Mouse (Mus musculus): ENCODE data around the gene Gm21964. TPM values are rescaled to one million over a fixed set of nuclear protein-coding genes. Genes with fewer than 3 reads are reported as not detected.
A peak's percentile ranks its signal among the peaks of the same experiment; 100 is the strongest.

Gm21964 gene
- polyA plus RNA-seq, 1 experiment, result not detected

DNA sequence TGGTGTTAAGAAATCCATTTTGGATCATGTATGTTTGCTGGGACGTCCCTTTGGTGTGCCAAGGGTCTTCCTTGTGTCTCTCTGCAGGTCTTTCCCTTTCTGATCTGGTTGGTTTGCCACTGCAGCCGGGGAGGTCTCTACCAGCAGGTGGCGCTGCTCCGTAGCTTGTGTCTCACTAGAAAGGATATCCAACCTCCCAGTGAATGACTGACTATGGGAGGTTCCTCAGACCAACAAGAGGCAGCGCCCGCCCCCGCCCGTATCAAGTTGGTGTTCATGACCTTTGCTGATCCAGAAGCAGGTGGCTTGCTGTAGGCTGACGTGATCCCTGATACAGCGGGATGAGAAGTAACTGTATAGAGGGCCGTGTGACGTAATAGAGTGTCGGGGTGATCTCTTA is 29.5 kb downstream of the Gm21964 start:
- 18% methylated on average over 13 of the region's 13 CpGs for WGBS
- Histone ChIP-seq H3K27me3 (ENCODE audit: control insufficient read depth, insufficient read depth, low read length) (no peaks in the 10 kb centered on the region), H3K27ac (ENCODE audit: insufficient read depth, low read length) (no peak overlapping the region), H3K4me3 (replicated peaks; ENCODE audit: insufficient read depth, low read depth, low read length) (peak overlapping the region; percentile 20), H3K4me1 (ENCODE audit: control insufficient read depth, insufficient read depth, low read length) (peaks cover 5% of the 10 kb centered on the region; the same call in 1 of the 2 replicates)
- TF ChIP-seq POLR2A (IDR thresholded peaks at IDR 0.05; ENCODE audit: borderline replicate concordance, insufficient read depth, low read length) (no peak), CTCF (IDR thresholded peaks at IDR 0.05; ENCODE audit: borderline replicate concordance, insufficient read depth, low read depth, low read length) (peak; percentile 88)
- peak; percentile 76 to 86 for DNase-seq

DNA sequence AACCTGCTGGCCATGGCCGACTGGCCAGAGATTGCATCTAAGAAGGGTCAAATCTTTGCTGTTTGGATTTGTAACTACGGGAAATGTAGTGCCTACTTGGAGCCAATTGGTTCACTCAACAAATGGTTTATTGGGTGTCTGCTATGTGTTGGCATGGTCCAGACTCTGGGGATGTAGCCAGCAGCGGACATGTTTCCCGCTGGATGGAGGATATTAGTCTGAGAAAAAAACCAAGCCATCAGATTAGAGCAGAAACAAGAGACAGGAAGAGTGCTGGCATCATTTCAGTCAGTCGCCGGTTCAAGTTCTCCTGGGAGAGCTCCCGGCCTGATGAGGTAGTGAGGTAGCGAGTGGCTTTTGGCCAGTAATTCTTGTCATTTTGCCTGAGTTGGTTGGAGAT is 33.2 kb downstream of the Gm21964 start:
- 21% methylated on average over 8 of the region's 8 CpGs for WGBS
- TF ChIP-seq POLR2A (IDR thresholded peaks at IDR 0.05; ENCODE audit: borderline replicate concordance, insufficient read depth, low read length), result no peak
- no peak for TF ChIP-seq CTCF (IDR thresholded peaks at IDR 0.05; ENCODE audit: borderline replicate concordance, insufficient read depth, low read depth, low read length)
- no peaks in the 10 kb centered on the region for H3K27me3 ChIP-seq (ENCODE audit: control insufficient read depth, insufficient read depth, low read length)
- H3K27ac ChIP-seq (ENCODE audit: insufficient read depth, low read length), result no peak overlapping the region
- peaks cover 5% of the 10 kb centered on the region; the same call in 1 of the 2 replicates for H3K4me1 ChIP-seq (ENCODE audit: control insufficient read depth, insufficient read depth, low read length)
- peak in 1 of 2 experiments; percentile 50 for DNase-seq
- H3K4me3 ChIP-seq (replicated peaks; ENCODE audit: insufficient read depth, low read depth, low read length), result no peak overlapping the region

DNA sequence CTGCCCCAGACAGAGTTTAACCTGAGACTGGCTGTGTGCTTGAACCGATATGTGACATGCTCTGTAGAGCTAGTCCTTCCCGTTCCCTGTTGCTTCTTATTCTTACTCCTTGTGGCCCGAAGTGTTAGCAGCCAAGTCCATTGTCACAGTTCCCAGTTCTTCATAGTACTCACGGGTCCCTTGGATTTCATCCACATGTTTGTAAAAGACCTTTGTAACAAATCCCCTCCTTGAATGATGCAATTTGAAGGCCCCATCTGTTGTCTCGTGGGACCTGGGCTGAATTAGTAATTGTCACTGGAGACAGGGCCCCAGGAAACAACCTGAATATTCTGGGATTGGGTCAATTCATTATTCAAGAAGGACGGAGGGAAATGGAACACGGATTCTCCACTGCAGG is 34.5 kb downstream of the Gm21964 start:
- H3K27me3 ChIP-seq (ENCODE audit: control insufficient read depth, insufficient read depth, low read length), result no peaks in the 10 kb centered on the region
- TF ChIP-seq POLR2A (IDR thresholded peaks at IDR 0.05; ENCODE audit: borderline replicate concordance, insufficient read depth, low read length), result no peak
- TF ChIP-seq CTCF (IDR thresholded peaks at IDR 0.05; ENCODE audit: borderline replicate concordance, insufficient read depth, low read depth, low read length), result no peak
- DNase-seq, result no peak
- WGBS, result 37% methylated on average over 7 of the region's 7 CpGs
- H3K4me3 ChIP-seq (replicated peaks; ENCODE audit: insufficient read depth, low read depth, low read length), result no peak overlapping the region
- no peak overlapping the region for H3K27ac ChIP-seq (ENCODE audit: insufficient read depth, low read length)
- peaks cover 10% of the 10 kb centered on the region; the same call in 1 of the 2 replicates for H3K4me1 ChIP-seq (ENCODE audit: control insufficient read depth, insufficient read depth, low read length)

- peaks cover 18% of the 10 kb centered on the region; the same call in 1 of the 2 replicates for H3K4me1 ChIP-seq (ENCODE audit: control insufficient read depth, insufficient read depth, low read length)
- 21% methylated on average over 3 of the region's 3 CpGs for WGBS
- H3K4me3 ChIP-seq (replicated peaks; ENCODE audit: insufficient read depth, low read depth, low read length), result no peak overlapping the region
These were observed 39.1 kb downstream of the Gm21964 start for GRCm38 (mm10) chr8:110140156-110140555.

GRCm38 (mm10) chr8:110140770-110141169 is 39.8 kb downstream of the Gm21964 start:
- WGBS, result 10% methylated on average over 4 of the region's 4 CpGs

More at GRCm38 (mm10) chr8:110140156-110140555, 39.1 kb downstream of the Gm21964 start:
- DNase-seq, result no peak
- TF ChIP-seq CTCF (IDR thresholded peaks at IDR 0.05; ENCODE audit: borderline replicate concordance, insufficient read depth, low read depth, low read length) (no peak), POLR2A (IDR thresholded peaks at IDR 0.05; ENCODE audit: borderline replicate concordance, insufficient read depth, low read length) (no peak)
- Histone ChIP-seq H3K27me3 (ENCODE audit: control insufficient read depth, insufficient read depth, low read length) (no peaks in the 10 kb centered on the region), H3K27ac (ENCODE audit: insufficient read depth, low read length) (peak overlapping the region; percentile 20; the same call in 1 of the 2 replicates)

GRCm38 (mm10) chr8:110145538-110145937 is 44.5 kb downstream of the Gm21964 start:
- Histone ChIP-seq H3K27ac (ENCODE audit: insufficient read depth, low read length) (no peak overlapping the region), H3K4me3 (replicated peaks; ENCODE audit: insufficient read depth, low read depth, low read length) (no peak overlapping the region), H3K4me1 (ENCODE audit: control insufficient read depth, insufficient read depth, low read length) (peaks cover 14% of the 10 kb centered on the region; the same call in 1 of the 2 replicates), H3K27me3 (ENCODE audit: control insufficient read depth, insufficient read depth, low read length) (no peaks in the 10 kb centered on the region)
- TF ChIP-seq POLR2A (IDR thresholded peaks at IDR 0.05; ENCODE audit: borderline replicate concordance, insufficient read depth, low read length) (no peak), CTCF (IDR thresholded peaks at IDR 0.05; ENCODE audit: borderline replicate concordance, insufficient read depth, low read depth, low read length) (peak; percentile 90)
- WGBS, result 5% methylated on average over 4 of the region's 4 CpGs
- peak; percentile 64 to 73 for DNase-seq

More at GRCm38 (mm10) chr8:110140770-110141169, 39.8 kb downstream of the Gm21964 start:
- peak overlapping the region; percentile 20; the same call in 1 of the 2 replicates for H3K27ac ChIP-seq (ENCODE audit: insufficient read depth, low read length)
- H3K4me1 ChIP-seq (ENCODE audit: control insufficient read depth, insufficient read depth, low read length), result peaks cover 18% of the 10 kb centered on the region; the same call in 1 of the 2 replicates
- TF ChIP-seq CTCF (IDR thresholded peaks at IDR 0.05; ENCODE audit: borderline replicate concordance, insufficient read depth, low read depth, low read length), result no peak
- TF ChIP-seq POLR2A (IDR thresholded peaks at IDR 0.05; ENCODE audit: borderline replicate concordance, insufficient read depth, low read length), result no peak
- no peaks in the 10 kb centered on the region for H3K27me3 ChIP-seq (ENCODE audit: control insufficient read depth, insufficient read depth, low read length)
- peak; percentile 41 to 53 for DNase-seq
- H3K4me3 ChIP-seq (replicated peaks; ENCODE audit: insufficient read depth, low read depth, low read length), result no peak overlapping the region

GRCm38 (mm10) chr8:110152951-110153350 is 51.9 kb downstream of the Gm21964 start:
- 71% methylated on average over 6 of the region's 6 CpGs for WGBS
- no peak for TF ChIP-seq POLR2A (IDR thresholded peaks at IDR 0.05; ENCODE audit: borderline replicate concordance, insufficient read depth, low read length)
- Histone ChIP-seq H3K4me3 (replicated peaks; ENCODE audit: insufficient read depth, low read depth, low read length) (no peak overlapping the region), H3K4me1 (ENCODE audit: control insufficient read depth, insufficient read depth, low read length) (peaks cover 14% of the 10 kb centered on the region), H3K27me3 (ENCODE audit: control insufficient read depth, insufficient read depth, low read length) (no peaks in the 10 kb centered on the region), H3K27ac (ENCODE audit: insufficient read depth, low read length) (no peak overlapping the region)
- DNase-seq, result no peak

Other genes starting within 250 kb of the Gm21964 start
- gene Phlpp2, start 232.7 kb upstream of the Gm21964 start, polyA plus RNA-seq (2012; rRNA removed), result 19.2 TPM in 2 replicates
- gene Marveld3, start 139.0 kb upstream of the Gm21964 start, polyA plus RNA-seq (2012; rRNA removed), result 0.21 and 0.33 TPM in 2 replicates
- 0.05 TPM in 1 of 2 replicates, not detected in the other for gene Tat, start 110.8 kb upstream of the Gm21964 start, polyA plus RNA-seq (2012; rRNA removed)
- not detected in 2 replicates for gene Chst4, start 61.5 kb upstream of the Gm21964 start, polyA plus RNA-seq (2012; rRNA removed)
- gene Zfp612, start 21.5 kb upstream of the Gm21964 start, polyA plus RNA-seq (2012; rRNA removed), result 41.3 and 41.9 TPM in 2 replicates
- gene Gm17720, start 1.5 kb downstream of the Gm21964 start, polyA plus RNA-seq (2012; rRNA removed), result not detected in 2 replicates
- gene Calb2, start 67.0 kb downstream of the Gm21964 start, polyA plus RNA-seq (2012; rRNA removed), result 542 and 550 TPM in 2 replicates
- gene Cmtr2, start 114.5 kb downstream of the Gm21964 start, polyA plus RNA-seq (2012; rRNA removed), result 13.2 and 13.8 TPM in 2 replicates
- 0.70 and 0.71 TPM in 2 replicates for gene Hydin, start 165.8 kb downstream of the Gm21964 start, polyA plus RNA-seq (2012; rRNA removed)

All from cerebellum, adult 2 months (tissue).